Mouse (Mus musculus): ENCODE data around the gene Six6.

Gene Six6

GRCm38 (mm10) chr12:72957829-72958424 lies 18.2 kb downstream of the Six6 start:
- no peak for DNase-seq (ENCODE audit: low spot score)

- no peak for DNase-seq (ENCODE audit: low spot score)
Observed at GRCm38 (mm10) chr12:72958446-72958845, 18.8 kb downstream of the Six6 start.

DNA sequence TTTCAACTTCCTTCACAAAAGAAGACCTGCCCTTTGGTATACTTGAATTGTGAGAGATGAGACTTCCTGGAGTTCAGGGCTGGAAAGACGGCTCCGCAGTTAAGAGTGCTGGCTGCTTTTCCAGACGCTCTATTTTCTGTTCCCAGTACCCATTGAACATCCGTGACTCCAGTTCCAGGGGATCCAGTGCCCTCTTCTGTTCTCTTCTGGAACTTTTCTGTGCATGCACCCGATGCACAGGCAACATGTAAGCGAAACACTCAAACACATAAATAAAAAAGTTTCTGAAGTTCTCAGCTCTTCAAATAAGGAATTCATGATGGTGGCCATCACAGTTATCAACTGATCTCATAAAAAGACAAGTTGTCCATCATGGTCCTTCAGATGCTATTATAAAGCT lies 23.1 kb downstream of the Six6 start:
- DNase-seq (ENCODE audit: low spot score), result no peak

- DNase-seq (ENCODE audit: low spot score), result no peak
Observed at GRCm38 (mm10) chr12:72967541-72967940, 27.8 kb downstream of the Six6 start.

GRCm38 (mm10) chr12:72970620-72971019 lies 30.9 kb downstream of the Six6 start:
- DNase-seq (ENCODE audit: low spot score), result no peak

- DNase-seq (ENCODE audit: low spot score), result peak; percentile 57
Observed at GRCm38 (mm10) chr12:72973161-72973560, 33.5 kb downstream of the Six6 start.

- no peak for DNase-seq (ENCODE audit: low spot score)
Observed at GRCm38 (mm10) chr12:72976172-72976571, 36.5 kb downstream of the Six6 start.

GRCm38 (mm10) chr12:72976718-72977117 lies 37.0 kb downstream of the Six6 start:
- DNase-seq (ENCODE audit: low spot score), result peak; percentile 72

GRCm38 (mm10) chr12:72977851-72978250 lies 38.2 kb downstream of the Six6 start:
- DNase-seq (ENCODE audit: low spot score), result no peak

DNA sequence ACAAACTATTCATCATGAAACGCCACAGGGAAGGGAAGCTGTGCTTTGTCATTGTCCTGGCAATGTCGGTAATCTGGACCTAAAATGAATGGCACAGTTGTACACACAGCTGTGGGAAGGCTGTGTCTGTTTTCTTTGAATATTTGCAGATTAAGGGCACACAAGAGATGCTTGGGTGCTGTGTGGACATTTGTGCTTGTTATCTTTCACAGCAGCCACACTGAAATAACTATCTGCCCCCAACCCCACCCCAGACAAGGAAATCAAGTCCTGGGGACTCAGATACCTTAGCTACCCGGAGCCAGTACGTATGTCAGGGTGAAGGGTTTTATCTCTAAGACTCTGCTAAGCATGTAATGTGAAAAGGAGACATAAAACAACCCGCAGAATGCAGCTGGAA lies 39.5 kb downstream of the Six6 start:
- DNase-seq (ENCODE audit: low spot score), result no peak

- DNase-seq (ENCODE audit: low spot score), result no peak
Observed at GRCm38 (mm10) chr12:72982616-72983015, 42.9 kb downstream of the Six6 start.

GRCm38 (mm10) chr12:72983071-72983857 lies 43.6 kb downstream of the Six6 start:
- peak; percentile 53 for DNase-seq (ENCODE audit: low spot score)
